Mouse (Mus musculus) left cerebral cortex, adult 11 months (tissue): Measurements from ENCODE around the gene Crtap.
A peak's percentile ranks its signal among the peaks of the same experiment; 100 is the strongest.
"Not testable (repeated sequence)": the region's sequence is repeated elsewhere in the genome, so short reads cannot be mapped to it uniquely, and the experiment has no call there.

Experiments used
- DNase-seq: peaks from one replicate; pipeline ENCODE4 v3.0.0; 2022; ENCODE audit warnings: low spot score

The Crtap gene

GRCm38 (mm10) chr9:114395258-114395657, 4.8 kb upstream of the Crtap start:
- no peak for DNase-seq

GRCm38 (mm10) chr9:114394677-114395076, 4.2 kb upstream of the Crtap start:
- no peak for DNase-seq

GRCm38 (mm10) chr9:114394136-114394535, 3.7 kb upstream of the Crtap start:
- not testable (repeated sequence) for DNase-seq

GRCm38 (mm10) chr9:114390749-114391075, 237 bp upstream of the Crtap start:
- DNase-seq, result no peak

GRCm38 (mm10) chr9:114389371-114389904, 1.0 kb downstream of the Crtap start:
- no peak for DNase-seq

GRCm38 (mm10) chr9:114388701-114389370, 1.6 kb downstream of the Crtap start:
- DNase-seq, result no peak

GRCm38 (mm10) chr9:114388288-114388687, 2.2 kb downstream of the Crtap start:
- DNase-seq, result no peak

GRCm38 (mm10) chr9:114387086-114387485, 3.4 kb downstream of the Crtap start:
- no peak for DNase-seq

- DNase-seq, result no peak
Measured at GRCm38 (mm10) chr9:114385160-114385559, 5.3 kb downstream of the Crtap start.

GRCm38 (mm10) chr9:114384691-114385090, 5.8 kb downstream of the Crtap start:
- DNase-seq, result no peak

GRCm38 (mm10) chr9:114382936-114383710, 7.4 kb downstream of the Crtap start:
- no peak for DNase-seq

GRCm38 (mm10) chr9:114380881-114381733, 9.4 kb downstream of the Crtap start:
- no peak for DNase-seq

GRCm38 (mm10) chr9:114379871-114380270, 10.6 kb downstream of the Crtap start:
- no peak for DNase-seq

- DNase-seq, result no peak
Measured at GRCm38 (mm10) chr9:114377168-114377567, 13.3 kb downstream of the Crtap start.

GRCm38 (mm10) chr9:114375276-114375962, 15.1 kb downstream of the Crtap start:
- DNase-seq, result no peak

GRCm38 (mm10) chr9:114371717-114372116, 18.8 kb downstream of the Crtap start:
- DNase-seq, result not testable (repeated sequence)

- DNase-seq, result not testable (repeated sequence)
Measured at GRCm38 (mm10) chr9:114369389-114369788, 21.1 kb downstream of the Crtap start.

- DNase-seq, result no peak
Measured at GRCm38 (mm10) chr9:114368471-114368858, 22.0 kb downstream of the Crtap start.

GRCm38 (mm10) chr9:114367783-114368470, 22.5 kb downstream of the Crtap start:
- peak; percentile 53 for DNase-seq

- DNase-seq, result not testable (repeated sequence)
Measured at GRCm38 (mm10) chr9:114329855-114330254, 60.6 kb downstream of the Crtap start, which contains the start of gene Bcl2a1c. TSS of gene Bcl2a1c (plus strand) at chr9:114330135.

- not testable (repeated sequence) for DNase-seq
Measured at GRCm38 (mm10) chr9:114328332-114328731, 62.1 kb downstream of the Crtap start.
